Mouse (Mus musculus): ENCODE measurements around the gene Tcf7l1.

The Tcf7l1 gene

DNA sequence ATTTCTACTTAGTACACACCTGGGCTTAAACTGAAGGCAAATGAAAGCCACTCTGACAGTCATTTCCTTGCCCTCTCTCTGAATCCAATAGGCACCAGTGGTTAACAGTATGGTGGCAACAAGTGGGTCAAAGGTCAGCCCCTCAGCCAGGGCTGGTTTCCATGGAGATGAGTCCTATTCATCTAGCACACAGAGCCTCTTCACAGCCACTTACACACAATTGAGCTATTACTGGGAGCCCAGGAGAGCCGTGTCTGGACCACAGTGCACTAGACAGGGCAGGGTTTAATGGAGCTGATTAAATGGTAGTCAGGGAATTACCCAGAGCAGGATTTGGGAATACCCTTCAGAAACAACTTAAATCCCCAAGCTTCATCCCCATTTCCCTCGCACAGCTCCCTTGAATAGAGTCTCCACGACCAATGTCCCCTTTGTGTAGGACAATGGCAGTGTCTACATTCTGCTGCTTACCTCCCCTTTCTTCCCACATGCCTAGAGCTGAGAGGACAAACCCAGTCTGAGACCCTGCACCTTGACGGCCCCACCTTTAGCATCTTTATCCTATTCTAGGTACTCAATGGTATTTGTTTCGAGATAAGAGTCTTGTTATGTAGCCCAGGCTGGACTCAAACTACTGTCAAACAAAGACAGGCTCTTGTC is 89.5 kb downstream of the Tcf7l1 start:
- DNase-seq (ENCODE audit: low read depth, low spot score) = peak; percentile 68

DNA sequence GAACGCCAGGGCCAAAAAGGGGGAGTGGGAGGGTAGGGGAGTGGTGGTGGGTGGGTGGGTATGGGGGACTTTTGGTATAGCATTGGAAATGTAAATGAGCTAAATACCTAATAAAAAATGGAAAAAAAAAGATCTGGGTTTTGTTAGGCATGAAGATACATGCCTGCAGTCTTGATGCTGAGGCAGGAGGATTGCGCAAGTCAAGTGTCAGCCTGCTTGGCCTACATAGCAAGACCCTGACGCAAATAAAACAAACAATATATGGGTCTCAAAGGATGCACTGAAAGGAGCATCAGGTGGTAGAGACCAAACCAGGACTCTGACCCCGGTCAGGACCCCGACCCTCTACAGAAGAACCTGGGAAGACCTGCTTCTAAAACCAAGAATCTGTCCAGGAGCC is 90.5 kb downstream of the Tcf7l1 start:
- DNase-seq (ENCODE audit: low read depth, low spot score) = no peak

DNA sequence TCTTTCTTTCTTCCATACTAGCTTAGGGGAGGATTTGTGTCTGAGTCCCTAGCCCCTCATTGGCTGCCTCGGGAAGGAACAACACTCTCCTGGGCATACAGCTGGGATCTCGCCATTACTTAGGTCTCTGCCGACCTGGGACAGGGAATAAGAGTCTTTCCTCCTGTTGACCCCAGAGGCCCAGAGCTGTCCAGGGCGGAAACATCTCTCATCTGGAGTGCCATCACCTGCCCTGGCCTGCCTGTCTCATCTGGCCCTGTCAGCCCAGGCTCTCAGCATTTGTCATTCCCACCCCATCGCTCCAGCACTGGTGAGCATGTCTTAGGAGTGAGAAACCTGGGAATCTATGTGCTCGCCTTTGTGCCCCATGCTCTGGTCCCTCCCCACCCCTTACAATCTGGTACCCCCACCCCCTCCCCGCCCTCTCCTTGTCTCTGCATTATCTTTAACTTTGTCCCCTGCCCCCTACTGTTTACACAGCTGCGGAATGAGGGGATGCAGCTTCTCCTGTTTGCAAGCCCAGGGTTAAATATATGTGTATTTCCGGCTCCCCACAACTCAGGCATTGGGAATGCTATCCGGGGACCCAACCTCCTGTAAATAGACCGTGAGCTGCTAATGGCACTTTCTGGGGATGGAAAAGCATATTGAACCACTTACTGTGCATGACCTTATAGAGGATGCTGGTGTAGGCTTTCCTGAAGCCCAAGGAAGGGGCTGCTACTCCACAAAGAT is 92.3 kb downstream of the Tcf7l1 start:
- no peak for DNase-seq (ENCODE audit: low read depth, low spot score)

DNA sequence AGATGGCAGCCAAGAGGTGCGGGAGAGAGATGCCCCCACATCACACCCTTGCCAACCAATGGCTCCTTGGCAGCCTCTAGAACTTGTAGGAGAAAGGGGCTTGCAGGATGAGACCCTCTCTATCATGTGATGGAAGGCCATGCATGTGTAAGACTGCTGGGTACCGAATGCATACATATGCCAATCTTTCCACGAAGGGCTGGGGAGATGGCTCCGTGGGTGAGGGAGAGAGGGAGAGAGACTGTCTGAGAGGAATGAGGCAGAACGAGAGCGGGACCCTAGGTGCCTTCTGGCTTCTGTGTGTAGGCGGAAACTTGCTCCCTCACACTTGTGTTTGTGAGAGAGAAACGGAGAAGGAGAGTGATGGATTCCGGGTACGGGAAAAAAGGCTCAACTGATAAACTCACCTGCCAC is 94.3 kb downstream of the Tcf7l1 start:
- DNase-seq (ENCODE audit: low read depth, low spot score) = no peak

DNA sequence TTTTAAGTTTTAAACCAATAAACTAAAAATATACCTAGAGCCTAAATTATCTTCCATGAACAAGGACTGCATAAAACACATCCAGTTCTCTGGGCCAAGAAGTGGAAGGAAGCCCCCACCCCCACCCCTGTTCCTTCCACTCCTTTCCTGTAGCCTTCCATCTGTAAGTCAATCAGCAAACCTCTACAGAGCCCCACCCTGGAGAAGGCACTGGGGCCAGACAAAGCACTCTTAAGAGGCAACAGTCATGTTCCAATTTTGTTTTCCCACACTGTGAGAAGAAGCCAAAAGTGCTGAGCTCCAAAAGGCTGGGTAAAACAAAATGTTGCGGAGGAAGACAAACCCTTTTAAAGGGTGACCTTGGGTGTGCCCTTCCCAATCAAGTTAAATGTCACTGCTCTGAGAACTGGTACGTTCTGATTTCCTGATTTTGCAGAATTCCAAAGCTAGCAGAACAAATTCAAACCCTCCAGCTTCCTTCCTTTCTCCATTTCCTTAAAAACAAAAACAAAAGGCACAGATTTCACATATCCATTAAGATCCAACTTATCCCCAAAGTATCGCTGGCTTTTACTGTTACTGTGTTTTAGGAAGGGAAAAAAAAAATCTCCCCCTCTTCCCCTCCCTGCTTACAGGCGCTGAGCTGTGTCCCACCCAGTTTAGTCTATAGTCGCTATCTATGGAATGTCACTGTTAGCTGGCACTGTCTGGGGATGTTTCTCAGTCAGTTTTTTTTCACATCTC is 94.8 kb downstream of the Tcf7l1 start:
- peak; percentile 56 for DNase-seq (ENCODE audit: low read depth, low spot score)

DNA sequence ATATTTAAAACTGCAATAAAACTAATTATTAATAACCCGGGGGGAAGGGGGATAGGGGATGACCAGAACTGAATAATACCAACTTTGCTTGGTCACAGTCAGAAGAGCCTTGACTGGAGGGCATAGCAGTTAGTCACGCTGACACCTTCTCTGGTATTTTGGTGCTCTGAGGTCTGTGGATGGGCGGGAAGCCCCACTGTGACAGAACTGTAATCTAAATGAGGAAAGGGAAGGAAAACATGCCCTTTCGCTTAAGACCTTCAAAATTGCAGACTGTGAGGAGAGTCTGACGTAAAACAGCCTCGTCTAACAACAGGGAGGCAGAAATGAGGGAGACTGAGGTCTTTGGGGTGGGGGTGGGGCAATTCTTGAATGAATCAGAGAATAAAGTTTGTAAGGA is 96.6 kb downstream of the Tcf7l1 start:
- no peak for DNase-seq (ENCODE audit: low read depth, low spot score)

DNA sequence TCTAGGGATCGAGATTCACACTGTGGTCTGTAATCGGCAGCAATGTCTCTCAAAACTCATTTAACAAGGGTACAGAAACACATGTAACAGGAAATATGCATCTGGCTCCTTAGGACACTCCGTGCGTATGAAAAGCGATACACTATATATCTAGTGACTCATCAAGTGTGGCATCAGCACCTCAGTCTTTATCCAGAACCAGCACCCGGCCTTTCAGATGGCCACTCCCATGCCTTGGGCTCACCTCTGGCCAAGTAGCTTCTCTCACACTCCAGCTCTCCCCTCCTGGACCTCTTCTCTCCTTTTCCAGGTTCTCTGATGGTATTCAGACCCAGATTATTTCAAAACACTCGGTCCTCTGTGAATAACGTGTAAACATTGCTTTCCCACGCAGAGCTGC is 97.5 kb downstream of the Tcf7l1 start:
- DNase-seq (ENCODE audit: low read depth, low spot score) = no peak

DNA sequence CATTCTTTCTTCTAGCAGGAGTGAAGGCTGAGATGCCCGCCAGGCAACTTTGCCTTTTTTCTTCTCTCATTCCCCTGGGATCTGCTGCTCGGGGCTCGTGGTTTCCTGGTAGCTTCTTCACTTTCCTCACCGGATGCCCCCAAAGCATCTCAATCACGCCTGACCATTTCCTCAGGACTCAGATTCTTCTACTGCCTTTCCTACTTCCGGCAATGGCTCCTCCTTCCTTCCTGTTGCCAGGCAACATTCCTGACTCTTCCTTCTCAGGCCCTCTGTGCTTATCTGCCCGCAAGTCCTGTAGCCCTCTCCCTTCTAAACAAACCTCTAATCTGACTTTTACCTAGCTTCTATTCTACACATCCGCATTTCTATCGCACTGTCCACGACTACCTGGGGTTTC is 98.5 kb downstream of the Tcf7l1 start:
- peak; percentile 79 for DNase-seq (ENCODE audit: low read depth, low spot score)

DNA sequence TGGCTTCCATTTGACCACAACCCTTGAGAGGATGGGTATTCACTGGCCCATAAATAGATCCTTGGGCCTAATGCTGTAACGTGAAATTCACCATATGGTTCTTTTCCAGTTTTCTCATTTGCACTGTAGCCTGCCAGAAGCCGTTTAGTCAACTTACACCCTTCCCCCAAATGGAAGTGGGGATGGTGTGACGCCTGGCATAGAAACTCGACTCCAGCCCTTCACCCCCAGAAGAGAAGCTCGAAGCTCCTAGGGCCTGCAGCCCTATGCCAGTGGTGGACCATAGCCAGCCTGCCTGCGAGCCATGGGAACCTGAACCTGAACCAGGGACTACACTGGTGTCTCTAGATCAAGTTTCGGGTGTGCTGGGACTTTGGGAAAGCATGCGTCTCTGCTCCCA is 99.1 kb downstream of the Tcf7l1 start:
- DNase-seq (ENCODE audit: low read depth, low spot score) = no peak

DNA sequence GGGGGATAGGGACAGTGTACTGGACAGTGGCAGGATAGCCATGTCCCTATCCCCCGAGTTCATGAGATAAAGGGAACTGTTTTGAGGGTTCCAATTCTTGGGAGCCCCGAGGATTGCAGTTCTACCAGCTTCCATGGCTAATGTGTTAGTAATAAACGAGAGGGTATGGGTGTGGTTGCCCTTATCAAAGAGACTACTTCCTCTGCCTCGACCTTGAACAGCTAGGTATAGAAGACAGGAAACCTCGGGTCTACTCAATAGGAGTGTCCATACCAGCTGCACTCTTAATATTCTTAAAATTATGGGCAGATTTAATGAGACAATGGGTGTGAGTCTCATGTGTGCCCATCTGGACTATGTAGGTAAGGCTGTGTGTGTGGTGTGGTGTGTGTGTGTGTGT is 100.0 kb downstream of the Tcf7l1 start:
- DNase-seq (ENCODE audit: low read depth, low spot score) = no peak

DNA sequence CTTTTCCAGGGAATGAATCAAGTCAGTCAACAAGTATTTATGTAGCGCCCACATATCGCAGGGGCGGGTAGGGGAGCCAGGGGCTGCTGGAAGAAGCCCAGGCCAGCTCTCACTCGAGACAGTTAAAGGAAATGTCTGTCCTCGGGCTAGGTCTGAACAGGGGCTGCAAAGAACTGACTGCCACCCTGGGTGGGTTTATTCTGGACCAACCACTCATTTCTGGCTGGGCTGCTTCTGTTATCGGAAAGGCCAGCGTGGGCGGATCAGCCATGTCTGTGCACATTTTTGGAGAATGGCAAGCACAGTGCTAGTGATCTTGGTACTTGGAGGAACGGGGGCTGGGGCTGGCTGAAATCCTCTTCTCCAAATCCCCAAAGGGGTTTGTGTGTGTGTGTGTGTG is 103.9 kb downstream of the Tcf7l1 start:
- no peak for DNase-seq (ENCODE audit: low read depth, low spot score)

DNA sequence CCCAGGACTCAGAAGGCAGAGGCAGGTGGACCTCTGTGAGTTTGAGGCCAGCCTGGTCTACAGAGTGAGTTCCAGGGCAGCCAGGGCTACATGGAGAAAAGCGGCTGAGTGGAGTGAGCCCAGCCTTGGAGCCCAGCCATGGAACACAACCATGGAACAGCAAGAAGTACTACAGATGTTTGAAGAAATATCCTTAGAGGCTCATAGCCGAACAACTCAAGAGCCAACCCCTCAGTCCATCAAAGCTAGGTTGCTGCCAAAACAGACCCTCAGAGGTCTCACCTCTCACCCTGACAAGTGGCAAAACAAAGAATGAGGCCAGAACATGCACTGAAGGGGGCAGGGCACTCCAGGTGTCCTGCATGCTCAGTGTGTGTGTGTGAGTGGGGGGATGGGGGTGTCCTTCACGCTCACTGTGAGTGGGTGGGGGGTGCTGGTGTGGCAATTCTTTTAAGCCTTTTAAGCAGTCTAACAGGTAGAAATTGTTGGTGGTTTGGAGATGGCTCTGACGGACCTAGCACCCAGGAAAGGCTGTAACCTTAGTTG is 104.7 kb downstream of the Tcf7l1 start:
- DNase-seq (ENCODE audit: low read depth, low spot score) = no peak

DNA sequence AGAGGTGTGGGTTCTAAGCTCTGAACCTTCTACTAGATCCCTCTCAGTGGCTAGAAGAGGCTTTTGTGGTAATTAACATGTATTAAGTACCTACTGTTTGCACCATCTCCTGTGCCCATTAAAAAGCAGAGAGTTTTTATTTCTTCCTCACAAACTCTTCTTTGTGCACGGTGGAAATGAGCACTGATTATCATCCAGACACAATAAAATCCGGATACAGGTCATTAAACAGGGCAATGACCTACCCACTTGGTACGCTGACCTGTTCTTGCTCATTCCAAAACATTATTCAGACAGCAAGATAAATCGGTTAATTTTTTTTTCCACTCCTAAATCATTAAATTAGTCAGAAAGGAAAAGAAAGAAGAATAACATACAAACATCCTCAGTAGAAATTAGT is 106.8 kb downstream of the Tcf7l1 start:
- DNase-seq (ENCODE audit: low read depth, low spot score) = no peak

DNA sequence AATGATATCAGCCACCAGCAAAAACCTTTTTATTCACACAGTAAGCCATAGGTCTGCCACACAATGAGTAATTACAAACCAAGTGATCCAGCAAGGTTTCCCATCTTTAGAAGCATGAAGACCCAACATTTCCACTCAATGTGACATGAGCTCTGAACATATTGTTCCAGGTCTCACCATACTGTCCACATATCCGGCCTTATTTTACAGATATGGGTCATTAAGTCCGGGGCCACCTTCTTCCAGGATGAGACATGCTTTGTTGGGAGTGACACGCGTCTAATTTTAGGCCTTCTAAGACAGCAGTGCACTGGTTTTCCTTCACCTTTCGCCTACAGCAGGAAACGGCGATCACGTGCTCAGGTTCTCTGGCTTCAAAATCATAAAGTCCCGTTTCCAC is 108.1 kb downstream of the Tcf7l1 start:
- DNase-seq (ENCODE audit: low read depth, low spot score) = no peak

DNA sequence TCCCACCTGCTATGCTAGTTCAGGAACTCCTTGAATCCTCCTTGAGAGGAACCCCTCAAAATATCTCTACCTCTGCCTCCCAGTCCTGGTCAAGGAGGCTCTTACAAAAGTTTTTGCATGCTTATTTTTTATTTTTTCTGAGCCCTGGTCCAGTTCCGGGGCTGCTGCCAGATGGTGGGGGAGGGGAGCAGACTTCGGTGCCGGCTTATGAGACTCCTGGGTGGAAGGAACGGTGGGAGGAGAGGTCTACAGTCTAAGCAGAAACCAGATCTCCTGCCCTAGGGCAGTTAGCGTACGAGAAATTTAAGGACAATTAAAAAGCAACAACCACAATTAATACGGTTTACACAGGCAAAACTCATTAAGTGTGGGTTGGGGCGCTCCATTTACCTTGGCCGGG is 110.4 kb downstream of the Tcf7l1 start:
- DNase-seq (ENCODE audit: low read depth, low spot score) = no peak

DNA sequence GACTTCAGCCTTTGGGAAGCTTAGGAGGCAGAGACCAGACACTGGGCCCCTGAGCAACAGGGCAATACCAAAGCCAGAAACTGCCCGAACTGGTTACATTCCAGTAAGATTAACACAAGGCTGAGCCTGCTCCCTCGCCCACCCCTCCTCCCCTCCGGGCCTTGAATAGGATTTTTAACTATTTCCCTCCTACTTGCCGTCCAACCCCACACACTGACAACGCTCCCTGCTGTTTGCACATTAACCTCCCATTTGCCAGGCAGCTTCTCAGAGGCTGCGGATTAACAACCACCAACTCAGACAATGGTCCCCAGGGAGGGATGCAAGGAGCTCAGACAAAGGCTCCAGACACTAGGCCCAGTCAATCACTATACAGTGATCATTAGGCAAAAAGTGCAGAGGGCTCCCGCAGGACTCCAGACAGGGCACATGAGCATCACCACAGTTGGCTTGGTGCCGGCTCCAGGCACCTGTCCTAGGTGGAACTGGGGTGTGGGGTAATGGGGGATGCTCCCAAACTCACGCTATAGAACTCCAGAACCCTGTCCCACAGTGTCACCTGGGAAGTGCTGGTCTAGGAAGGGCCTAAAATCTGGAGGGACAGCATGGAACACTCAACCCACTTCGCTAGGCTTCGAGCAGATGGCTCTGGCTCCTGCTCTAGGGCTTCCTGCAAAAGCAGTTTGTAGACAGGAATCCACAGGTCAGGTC is 111.4 kb downstream of the Tcf7l1 start:
- DNase-seq (ENCODE audit: low read depth, low spot score) = peak; percentile 98

DNA sequence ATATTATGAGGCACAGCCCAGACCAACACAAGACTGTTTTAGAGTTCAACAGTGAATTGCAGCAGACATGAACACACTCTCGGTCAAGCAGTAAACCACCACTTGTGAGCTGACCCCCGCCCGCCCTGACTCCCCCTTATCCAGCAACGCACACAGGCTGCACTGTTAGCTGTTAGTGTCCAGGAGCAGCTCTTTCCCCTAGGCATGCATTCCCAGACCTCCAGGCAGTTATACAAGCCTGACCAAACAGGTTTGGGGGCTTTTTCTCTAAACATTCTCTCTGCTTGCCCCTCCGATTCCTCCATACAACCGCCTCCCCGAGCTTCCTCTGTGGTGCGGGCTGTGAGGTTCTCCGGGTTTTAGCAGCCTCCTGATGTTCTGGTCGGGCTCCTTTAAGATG is 112.0 kb downstream of the Tcf7l1 start:
- no peak for DNase-seq (ENCODE audit: low read depth, low spot score)

DNA sequence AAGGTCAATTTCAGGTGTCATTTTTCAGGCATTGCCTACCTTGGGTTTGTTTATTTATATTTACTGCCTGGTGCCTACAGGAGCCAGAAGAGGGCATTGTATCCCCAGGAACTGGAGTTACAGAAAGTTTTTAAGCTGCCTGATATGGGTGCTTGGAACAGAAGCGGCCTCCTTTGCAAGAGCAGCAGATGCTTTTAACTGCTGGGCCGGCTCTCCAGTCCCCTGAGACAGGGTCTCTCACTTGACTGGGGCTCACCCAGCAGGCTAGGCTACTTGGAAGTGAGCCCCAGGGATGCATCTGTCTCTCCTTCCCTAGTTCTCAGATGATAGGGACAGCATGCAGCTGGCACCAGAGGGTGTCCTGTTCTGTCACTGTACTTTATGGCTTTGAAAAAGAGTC is 112.7 kb downstream of the Tcf7l1 start:
- peak; percentile 56 for DNase-seq (ENCODE audit: low read depth, low spot score)

DNA sequence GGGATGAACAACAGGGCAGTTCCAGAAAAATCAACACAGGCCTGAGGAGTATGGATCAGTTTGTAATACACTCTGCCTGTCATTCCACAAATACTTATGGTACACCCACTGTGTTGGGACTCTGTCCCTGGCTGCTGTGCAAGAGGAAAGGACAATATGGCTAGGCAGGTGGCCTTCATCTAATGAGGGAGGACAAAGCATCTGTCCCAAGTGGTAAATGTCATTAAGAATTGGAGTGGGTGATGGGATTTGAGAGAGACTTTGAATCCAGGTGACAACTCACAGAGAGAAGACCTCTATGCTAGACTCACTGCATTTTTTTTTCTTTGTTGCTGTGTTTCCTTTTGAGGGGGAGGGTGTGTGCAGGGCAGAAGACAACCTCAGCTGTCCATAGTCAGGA is 115.3 kb downstream of the Tcf7l1 start:
- DNase-seq (ENCODE audit: low read depth, low spot score) = no peak

DNA sequence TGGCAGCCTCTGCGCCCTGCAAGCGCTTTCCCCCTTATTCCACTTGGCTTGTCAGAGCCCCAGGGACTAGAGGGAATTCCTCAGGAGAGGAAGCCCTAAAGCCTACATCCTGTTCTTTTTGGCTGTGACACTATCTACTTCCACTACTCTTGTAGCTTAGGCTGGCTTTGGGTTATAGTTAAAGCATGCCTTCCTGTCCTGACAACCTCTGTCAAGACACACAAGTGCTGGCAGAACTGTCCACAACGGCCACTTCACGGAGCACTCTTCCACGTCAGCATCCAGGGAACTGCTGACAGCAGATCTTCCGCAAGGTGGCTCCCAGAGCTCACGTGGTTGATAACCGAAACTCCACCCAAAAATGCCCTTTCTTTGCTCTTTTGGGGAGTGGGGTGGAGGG is 117.9 kb downstream of the Tcf7l1 start:
- DNase-seq (ENCODE audit: low read depth, low spot score) = peak; percentile 37

DNA sequence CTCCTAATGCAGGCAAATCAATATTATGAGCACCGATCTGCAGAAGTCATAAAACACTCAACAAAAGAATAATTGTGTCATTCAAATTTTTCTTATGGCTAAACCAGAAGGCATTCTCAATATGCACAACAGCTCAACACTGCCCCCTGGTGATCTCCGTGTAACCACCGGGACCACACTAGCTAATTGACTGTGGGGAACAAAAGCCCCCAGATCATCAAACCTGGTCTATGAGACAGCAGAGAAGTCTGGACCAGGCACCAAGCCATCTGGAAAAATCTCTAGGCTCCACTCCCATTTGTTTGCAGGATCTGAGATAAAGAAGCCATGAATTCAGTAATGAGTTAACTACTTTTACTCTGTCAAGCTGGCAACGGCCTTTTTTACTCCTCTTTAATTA is 122.0 kb downstream of the Tcf7l1 start:
- DNase-seq (ENCODE audit: low read depth, low spot score) = peak; percentile 75

DNA sequence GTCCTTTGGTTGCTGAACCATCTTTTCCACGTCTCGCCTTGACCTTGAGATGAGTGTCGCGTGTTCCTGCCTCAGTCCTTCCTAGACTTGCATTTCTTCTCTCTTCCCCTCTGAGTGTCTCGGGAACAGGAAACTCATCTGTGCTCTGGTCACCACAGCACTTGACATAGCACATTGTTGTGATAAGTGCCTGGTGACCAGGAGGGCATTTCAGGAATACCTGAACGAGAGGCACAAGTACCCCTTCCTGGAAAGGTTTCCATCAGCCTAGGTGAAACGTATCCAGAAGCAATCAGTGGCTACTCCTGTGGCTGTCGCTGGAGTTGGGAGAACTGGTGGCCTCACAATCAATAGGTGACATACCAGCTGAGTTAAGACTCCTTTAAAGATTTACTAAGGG is 124.8 kb downstream of the Tcf7l1 start:
- DNase-seq (ENCODE audit: low read depth, low spot score) = no peak

All from ZHBTc4 (cell line).